Mouse (Mus musculus): ENCODE measurements at regions not wholly inside any gene's neighbourhood (a gene's known extent, or its start where the extent isn't known, plus 50 kb on each side); places are given as distances from the start of the nearest gene placed in this dataset.

GRCm38 (mm10) chr13:59996146-59996814 is 173.3 kb upstream of the Tut7 start:
- 87% methylated on average over 13 of the region's 13 CpGs for WGBS
- H3K36me3 ChIP-seq (replicated peaks; ENCODE audit: control insufficient read depth, insufficient read depth, low read length), result no peaks in the 10 kb centered on the region
- peaks cover 8% of the 10 kb centered on the region; the same call in 1 of the 2 replicates for H3K4me1 ChIP-seq (ENCODE audit: control insufficient read depth, insufficient read depth)
- no peaks in the 10 kb centered on the region for H3K27me3 ChIP-seq (ENCODE audit: control insufficient read depth, insufficient read depth, low read length)
- DNase-seq (ENCODE audit: low spot score) (no peak), ATAC-seq (ENCODE audit: insufficient read depth, low read depth) (no peak)
- no peak overlapping the region for H3K4me3 ChIP-seq (ENCODE audit: low read depth, low read length)
- no peak overlapping the region for H3K9ac ChIP-seq (replicated peaks; ENCODE audit: low read depth, low read length)
- no peak overlapping the region for H3K27ac ChIP-seq (ENCODE audit: low read depth)
- TF ChIP-seq EP300 (IDR thresholded peaks at IDR 0.05; ENCODE audit: low read depth) (no peak), CTCF (IDR thresholded peaks at IDR 0.05; ENCODE audit: low read depth) (no peak)
- no peak overlapping the region for H3K4me2 ChIP-seq (ENCODE audit: low read depth, low read length)
- no peaks in the 10 kb centered on the region for H3K9me3 ChIP-seq (replicated peaks; ENCODE audit: control insufficient read depth, low read length)

DNA sequence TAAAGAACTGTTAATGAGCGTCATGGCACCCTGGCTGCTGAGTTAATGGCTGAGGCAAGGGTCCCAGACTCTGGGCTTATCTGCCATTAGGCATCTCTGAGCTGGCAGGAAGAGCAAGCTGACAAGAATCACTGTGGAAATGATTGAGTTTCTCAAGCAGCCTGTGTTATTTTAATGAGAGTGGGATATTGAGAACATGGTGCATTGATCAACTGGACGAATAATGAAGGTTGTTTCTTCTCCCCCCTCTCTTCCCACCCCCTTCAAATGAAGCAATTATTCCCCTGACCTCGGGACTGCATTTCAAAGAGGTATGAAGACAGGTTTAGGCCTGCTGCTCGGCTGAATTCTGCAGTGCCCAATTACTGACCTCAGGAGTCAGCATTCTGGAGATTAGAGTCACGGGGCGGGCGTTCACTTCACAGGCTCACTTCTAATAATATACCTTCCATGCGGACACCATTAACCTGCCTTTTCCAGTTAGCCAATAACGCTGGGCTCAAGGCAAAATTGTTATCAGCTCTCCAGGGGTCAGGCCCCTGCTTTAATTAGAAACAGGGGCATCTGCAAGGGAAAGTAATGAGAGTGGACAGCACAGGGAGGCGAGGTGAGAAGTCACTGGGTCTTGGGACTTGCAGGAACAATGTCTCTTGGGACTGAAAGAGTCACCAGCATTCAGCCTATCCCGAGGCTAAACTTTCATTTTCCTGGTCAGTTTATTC is 170.0 kb upstream of the Tut7 start:
- ATAC-seq (ENCODE audit: insufficient read depth, low read depth), result peak; percentile 76

GRCm38 (mm10) chr13:59992346-59992745 is 169.4 kb upstream of the Tut7 start:
- Histone ChIP-seq H3K9ac (replicated peaks; ENCODE audit: low read depth, low read length) (no peak overlapping the region), H3K27me3 (ENCODE audit: control insufficient read depth, insufficient read depth, low read length) (no peaks in the 10 kb centered on the region), H3K9me3 (replicated peaks; ENCODE audit: control insufficient read depth, low read length) (peaks cover 7% of the 10 kb centered on the region), H3K4me2 (ENCODE audit: low read depth, low read length) (no peak overlapping the region), H3K4me1 (ENCODE audit: control insufficient read depth, insufficient read depth) (peaks cover 8% of the 10 kb centered on the region; the same call in 1 of the 2 replicates), H3K4me3 (ENCODE audit: low read depth, low read length) (no peak overlapping the region), H3K36me3 (replicated peaks; ENCODE audit: control insufficient read depth, insufficient read depth, low read length) (no peaks in the 10 kb centered on the region), H3K27ac (ENCODE audit: low read depth) (no peak overlapping the region)
- TF ChIP-seq EP300 (IDR thresholded peaks at IDR 0.05; ENCODE audit: low read depth) (no peak), CTCF (IDR thresholded peaks at IDR 0.05; ENCODE audit: low read depth) (no peak)
- DNase-seq (ENCODE audit: low spot score) (no peak), ATAC-seq (ENCODE audit: insufficient read depth, low read depth) (no peak)

More for the DNA sequence above, 170.0 kb upstream of the Tut7 start:
- H3K4me3 ChIP-seq (ENCODE audit: low read depth, low read length), result no peak overlapping the region
- no peak overlapping the region for H3K9ac ChIP-seq (replicated peaks; ENCODE audit: low read depth, low read length)
- H3K4me1 ChIP-seq (ENCODE audit: control insufficient read depth, insufficient read depth), result peaks cover 8% of the 10 kb centered on the region; the same call in 1 of the 2 replicates
- no peak overlapping the region for H3K27ac ChIP-seq (ENCODE audit: low read depth)
- DNase-seq (ENCODE audit: low spot score), result peak; percentile 41
- 0 out of 2 replicates have a peak, but pooled peaks cover under 1% of the 10 kb centered on the region for H3K9me3 ChIP-seq (replicated peaks; ENCODE audit: control insufficient read depth, low read length)
- TF ChIP-seq EP300 (IDR thresholded peaks at IDR 0.05; ENCODE audit: low read depth) (no peak), CTCF (IDR thresholded peaks at IDR 0.05; ENCODE audit: low read depth) (no peak)
- no peaks in the 10 kb centered on the region for H3K27me3 ChIP-seq (ENCODE audit: control insufficient read depth, insufficient read depth, low read length)
- 32% methylated on average over 11 of the region's 11 CpGs for WGBS
- H3K36me3 ChIP-seq (replicated peaks; ENCODE audit: control insufficient read depth, insufficient read depth, low read length), result no peaks in the 10 kb centered on the region
- 0 out of 2 replicates have a peak overlapping the region, but pooled peaks have one; percentile 10 for H3K4me2 ChIP-seq (ENCODE audit: low read depth, low read length)

DNA sequence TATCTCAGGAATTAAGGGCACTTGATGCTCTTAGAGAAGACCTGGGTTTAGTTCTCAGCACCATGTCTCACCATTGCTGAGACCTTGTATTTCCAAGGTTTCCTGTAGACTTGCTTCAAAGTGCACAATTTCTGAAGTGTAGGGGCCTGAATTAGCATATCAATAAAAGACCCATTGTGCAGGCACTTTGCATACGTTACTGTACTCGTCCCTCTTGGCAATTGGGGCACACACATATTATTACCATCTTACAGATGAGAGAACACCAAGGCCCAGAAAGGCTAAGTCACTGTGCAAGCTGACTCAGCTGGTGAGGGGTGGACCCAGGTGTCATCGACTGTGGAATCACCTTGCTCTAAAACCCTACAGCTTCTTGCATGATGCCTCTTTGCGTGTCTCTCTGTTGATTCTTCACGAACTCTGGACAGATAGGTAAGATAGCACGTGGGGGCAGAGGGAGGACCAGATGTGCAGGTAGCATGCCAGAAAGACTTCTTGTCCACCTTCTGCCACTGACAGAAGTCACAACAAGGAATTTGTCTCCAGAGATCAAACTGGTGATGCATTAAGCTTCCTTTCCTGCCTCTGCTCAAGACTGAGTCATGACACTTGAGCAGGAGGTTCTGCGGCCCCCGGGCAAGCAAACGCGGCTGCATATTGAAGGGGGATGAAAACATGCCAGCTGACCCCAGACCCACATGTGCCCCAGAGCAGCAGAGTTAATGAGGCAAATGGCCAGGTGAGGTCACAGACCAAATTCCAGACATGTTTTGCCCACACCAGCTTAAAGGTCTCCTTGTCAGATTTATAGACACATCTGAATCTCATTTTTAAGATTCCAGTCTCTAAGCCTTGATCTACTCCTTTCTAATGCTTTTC is 167.7 kb upstream of the Tut7 start:
- H3K9me3 ChIP-seq (replicated peaks; ENCODE audit: control insufficient read depth, low read length), result peaks cover 9% of the 10 kb centered on the region
- H3K9ac ChIP-seq (replicated peaks; ENCODE audit: low read depth, low read length), result no peak overlapping the region
- no peaks in the 10 kb centered on the region for H3K36me3 ChIP-seq (replicated peaks; ENCODE audit: control insufficient read depth, insufficient read depth, low read length)
- H3K27me3 ChIP-seq (ENCODE audit: control insufficient read depth, insufficient read depth, low read length), result no peaks in the 10 kb centered on the region
- DNase-seq (ENCODE audit: low spot score) (no peak), ATAC-seq (ENCODE audit: insufficient read depth, low read depth) (no peak)
- H3K4me2 ChIP-seq (ENCODE audit: low read depth, low read length), result no peak overlapping the region
- TF ChIP-seq EP300 (IDR thresholded peaks at IDR 0.05; ENCODE audit: low read depth) (no peak), CTCF (IDR thresholded peaks at IDR 0.05; ENCODE audit: low read depth) (no peak)
- no peak overlapping the region for H3K4me3 ChIP-seq (ENCODE audit: low read depth, low read length)
- 74% methylated on average over 10 of the region's 10 CpGs for WGBS
- H3K4me1 ChIP-seq (ENCODE audit: control insufficient read depth, insufficient read depth), result peaks cover 8% of the 10 kb centered on the region; the same call in 1 of the 2 replicates
- H3K27ac ChIP-seq (ENCODE audit: low read depth), result no peak overlapping the region

- Histone ChIP-seq H3K4me3 (ENCODE audit: low read depth, low read length) (no peak overlapping the region), H3K4me2 (ENCODE audit: low read depth, low read length) (no peak overlapping the region), H3K9ac (replicated peaks; ENCODE audit: low read depth, low read length) (no peak overlapping the region), H3K36me3 (replicated peaks; ENCODE audit: control insufficient read depth, insufficient read depth, low read length) (no peaks in the 10 kb centered on the region), H3K27me3 (ENCODE audit: control insufficient read depth, insufficient read depth, low read length) (no peaks in the 10 kb centered on the region), H3K27ac (ENCODE audit: low read depth) (no peak overlapping the region), H3K4me1 (ENCODE audit: control insufficient read depth, insufficient read depth) (peaks cover 8% of the 10 kb centered on the region; the same call in 1 of the 2 replicates), H3K9me3 (replicated peaks; ENCODE audit: control insufficient read depth, low read length) (peaks cover 9% of the 10 kb centered on the region)
- 45% methylated on average over 7 of the region's 7 CpGs for WGBS
- TF ChIP-seq CTCF (IDR thresholded peaks at IDR 0.05; ENCODE audit: low read depth) (no peak), EP300 (IDR thresholded peaks at IDR 0.05; ENCODE audit: low read depth) (no peak)
- no peak for DNase-seq (ENCODE audit: low spot score)
- no peak for ATAC-seq (ENCODE audit: insufficient read depth, low read depth)
These were observed 165.5 kb upstream of the Tut7 start for GRCm38 (mm10) chr13:59988393-59988965.
